Mouse (Mus musculus): ENCODE measurements around the gene Clasrp. TPM values are rescaled to one million over a fixed set of nuclear protein-coding genes. Genes with fewer than 3 reads are reported as not detected.

The Clasrp gene
- polyA plus RNA-seq, 2 experiments, result 7.5 to 21.3 TPM

DNA sequence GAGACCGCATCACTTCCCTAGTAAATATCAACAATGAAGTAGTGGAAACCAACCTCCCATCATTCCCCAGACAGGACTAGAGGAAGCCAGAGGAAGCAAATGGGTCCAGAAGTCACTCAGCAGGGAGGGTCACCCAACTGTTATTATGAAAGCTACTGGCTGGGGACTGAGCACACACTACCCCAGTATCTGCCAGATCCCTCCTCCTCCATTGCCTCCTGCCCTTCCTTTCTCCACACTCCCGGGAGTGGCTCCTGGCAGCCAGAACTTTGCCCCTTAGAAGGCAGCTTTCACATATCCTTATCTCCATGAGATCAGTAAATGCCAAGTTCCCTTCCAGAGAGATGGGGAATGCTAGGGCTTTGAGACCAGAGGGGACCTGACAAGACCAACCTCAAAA, 19.1 kb upstream of the Clasrp start:
- Histone ChIP-seq H3K36me3 (replicated peaks; ENCODE audit: control insufficient read depth, insufficient read depth, low read depth) (no peaks in the 10 kb centered on the region), H3K4me1 (replicated peaks; ENCODE audit: control insufficient read depth in 2 of 2, insufficient read depth in 2 of 2, low read length in 1 of 2) (peaks cover 0 to 6% of the 10 kb centered on the region in 2 experiments; a peak in 3 of 4 replicates), H3K4me3 (ENCODE audit: insufficient read depth in 1 of 2, low read depth in 2 of 2, low read length in 2 of 2) (no peak overlapping the region), H3K9ac (replicated peaks) (no peak overlapping the region), H3K27me3 (ENCODE audit: control insufficient read depth, insufficient read depth, low read length) (no peaks in the 10 kb centered on the region), H3K9me3 (ENCODE audit: control insufficient read depth, low read length) (no peaks in the 10 kb centered on the region), H3K27ac (no peak overlapping the region), H3K4me2 (ENCODE audit: low read depth) (no peak overlapping the region)
- ATAC-seq (ENCODE audit: insufficient read depth), result no peak
- no peak for DNase-seq (ENCODE audit: low read depth in 3 of 3, low spot score in 3 of 3)
- WGBS (ENCODE audit: insufficient replicate concordance), result 50% methylated on average over 2 of the region's 2 CpGs
- TF ChIP-seq CTCF (IDR thresholded peaks at IDR 0.05; ENCODE audit: low read depth) (no peak), EP300 (IDR thresholded peaks at IDR 0.05; ENCODE audit: low read depth) (no peak)

DNA sequence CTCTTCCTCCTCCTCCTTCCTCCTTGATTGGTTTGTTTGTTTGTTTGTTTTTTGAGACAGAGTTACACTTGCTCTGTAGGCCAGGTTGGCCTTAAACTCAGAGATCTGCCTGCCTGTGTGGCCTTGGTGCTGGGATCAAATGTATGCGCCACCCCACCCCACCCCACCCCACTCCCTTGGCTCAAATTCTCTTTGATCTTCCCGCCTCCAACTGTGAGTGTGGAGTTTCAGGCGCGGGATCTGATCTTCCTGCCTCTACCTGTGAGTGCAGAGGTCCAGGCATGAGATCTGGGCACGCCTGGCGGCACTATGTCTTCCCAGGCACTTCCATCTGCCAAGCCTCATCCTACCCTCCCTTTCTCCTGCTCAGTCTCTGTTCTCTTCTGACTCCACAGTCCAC, 18.0 kb upstream of the Clasrp start:
- no peak for ATAC-seq (ENCODE audit: insufficient read depth)
- 43% methylated on average over 6 of the region's 6 CpGs for WGBS (ENCODE audit: insufficient replicate concordance)
- Histone ChIP-seq H3K9ac (replicated peaks) (no peak overlapping the region), H3K9me3 (ENCODE audit: control insufficient read depth, low read length) (no peaks in the 10 kb centered on the region), H3K36me3 (replicated peaks; ENCODE audit: control insufficient read depth, insufficient read depth, low read depth) (no peaks in the 10 kb centered on the region), H3K27me3 (ENCODE audit: control insufficient read depth, insufficient read depth, low read length) (no peaks in the 10 kb centered on the region), H3K4me1 (replicated peaks; ENCODE audit: control insufficient read depth in 2 of 2, insufficient read depth in 2 of 2, low read length in 1 of 2) (no peaks in the 10 kb centered on the region; a peak in 1 of 4 replicates), H3K4me2 (ENCODE audit: low read depth) (no peak overlapping the region), H3K4me3 (ENCODE audit: insufficient read depth in 1 of 2, low read depth in 2 of 2, low read length in 2 of 2) (no peak overlapping the region), H3K27ac (no peak overlapping the region)
- no peak for TF ChIP-seq EP300 (IDR thresholded peaks at IDR 0.05; ENCODE audit: low read depth)
- no peak for TF ChIP-seq CTCF (IDR thresholded peaks at IDR 0.05; ENCODE audit: low read depth)
- no peak for DNase-seq (ENCODE audit: low read depth in 3 of 3, low spot score in 3 of 3)

DNA sequence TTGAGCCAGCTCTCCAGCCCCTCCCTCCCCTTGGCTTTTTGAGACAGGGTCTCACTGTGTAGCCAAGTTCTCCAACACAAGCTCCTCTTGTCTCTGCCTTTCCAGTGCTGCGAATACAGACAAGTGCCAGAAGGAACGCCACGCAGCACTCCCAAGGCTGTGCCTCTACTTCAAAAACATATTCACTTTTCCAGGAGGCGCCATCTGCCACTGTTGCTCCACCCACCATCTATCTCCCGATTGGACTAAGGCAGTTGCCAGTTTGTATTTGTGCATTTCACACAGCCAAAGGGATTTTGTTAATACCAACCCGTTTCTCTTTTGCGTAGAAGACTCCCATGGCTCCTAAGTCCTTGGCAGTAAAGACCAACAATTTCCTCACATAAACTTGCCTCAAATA, 16.5 kb upstream of the Clasrp start:
- H3K4me2 ChIP-seq (ENCODE audit: low read depth), result no peak overlapping the region
- H3K27me3 ChIP-seq (ENCODE audit: control insufficient read depth, insufficient read depth, low read length), result no peaks in the 10 kb centered on the region
- TF ChIP-seq EP300 (IDR thresholded peaks at IDR 0.05; ENCODE audit: low read depth), result no peak
- no peak for TF ChIP-seq CTCF (IDR thresholded peaks at IDR 0.05; ENCODE audit: low read depth)
- H3K4me3 ChIP-seq (ENCODE audit: insufficient read depth in 1 of 2, low read depth in 2 of 2, low read length in 2 of 2), result no peak overlapping the region
- no peaks in the 10 kb centered on the region for H3K9me3 ChIP-seq (ENCODE audit: control insufficient read depth, low read length)
- H3K4me1 ChIP-seq (replicated peaks; ENCODE audit: control insufficient read depth in 2 of 2, insufficient read depth in 2 of 2, low read length in 1 of 2), result no peaks in the 10 kb centered on the region; a peak in 1 of 4 replicates
- no peaks in the 10 kb centered on the region for H3K36me3 ChIP-seq (replicated peaks; ENCODE audit: control insufficient read depth, insufficient read depth, low read depth)
- ATAC-seq (ENCODE audit: insufficient read depth) (no peak), DNase-seq (ENCODE audit: low read depth in 3 of 3, low spot score in 3 of 3) (no peak)
- no peak overlapping the region for H3K9ac ChIP-seq (replicated peaks)
- H3K27ac ChIP-seq, result no peak overlapping the region
- WGBS (ENCODE audit: insufficient replicate concordance), result 75% methylated on average over 7 of the region's 7 CpGs

DNA sequence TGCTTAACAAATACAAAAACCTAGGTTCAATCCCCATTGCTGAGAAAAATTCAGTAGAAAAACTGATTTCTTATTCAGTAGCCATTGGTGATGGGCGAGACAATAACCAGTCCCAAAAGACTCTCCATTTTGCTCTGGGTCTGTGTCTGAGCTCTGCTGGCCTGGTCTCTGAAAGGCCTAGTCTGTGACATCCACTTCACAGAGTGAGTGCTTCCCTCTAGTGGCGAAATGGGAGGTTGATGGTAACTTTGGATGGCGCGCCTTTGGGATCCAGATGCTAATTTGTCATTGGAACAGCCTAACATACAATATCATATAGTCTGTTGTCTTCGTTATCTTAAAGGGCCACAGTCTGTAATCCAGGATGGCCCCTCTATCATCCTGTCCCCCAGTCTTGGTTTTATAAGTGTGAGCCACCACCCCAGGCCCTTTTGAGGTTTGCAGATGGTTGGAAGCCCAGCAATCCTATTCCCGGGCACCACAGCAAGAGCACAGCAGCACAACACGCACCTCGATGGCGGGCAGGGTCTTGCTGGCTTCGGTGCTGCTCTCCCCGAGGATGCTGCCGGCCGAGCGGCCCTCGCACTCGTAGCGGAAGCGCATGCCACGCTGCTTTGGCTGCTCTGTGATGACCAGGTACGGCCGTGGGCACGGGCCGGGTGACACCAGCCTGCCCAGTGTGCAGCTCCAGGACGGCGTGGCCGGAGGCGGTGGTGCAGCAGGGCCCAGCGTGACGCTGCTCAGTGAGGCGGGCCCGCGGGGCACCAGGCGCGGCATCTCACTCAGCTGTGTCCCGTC, 14.9 kb upstream of the Clasrp start:
- Histone ChIP-seq H3K9me3 (ENCODE audit: control insufficient read depth, low read length) (no peaks in the 10 kb centered on the region), H3K4me2 (ENCODE audit: low read depth) (peak overlapping the region; percentile 50), H3K36me3 (replicated peaks; ENCODE audit: control insufficient read depth, insufficient read depth, low read depth) (no peaks in the 10 kb centered on the region), H3K9ac (replicated peaks) (no peak overlapping the region), H3K27me3 (ENCODE audit: control insufficient read depth, insufficient read depth, low read length) (no peaks in the 10 kb centered on the region), H3K4me1 (replicated peaks; ENCODE audit: control insufficient read depth in 2 of 2, insufficient read depth in 2 of 2, low read length in 1 of 2) (no peaks in the 10 kb centered on the region; a peak in 1 of 4 replicates), H3K4me3 (ENCODE audit: insufficient read depth in 1 of 2, low read depth in 2 of 2, low read length in 2 of 2) (peak overlapping the region in 1 of 2 experiments; percentile 9; a peak in 2 of 4 replicates), H3K27ac (no peak overlapping the region)
- no peak for TF ChIP-seq EP300 (IDR thresholded peaks at IDR 0.05; ENCODE audit: low read depth)
- peak; percentile 93 for TF ChIP-seq CTCF (IDR thresholded peaks at IDR 0.05; ENCODE audit: low read depth)
- DNase-seq (ENCODE audit: low read depth in 3 of 3, low spot score in 3 of 3), result peak; percentile 52 to 70 (median 58)
- ATAC-seq (ENCODE audit: insufficient read depth), result peak; percentile 70
- WGBS (ENCODE audit: insufficient replicate concordance), result 12% methylated on average over 35 of the region's 35 CpGs

DNA sequence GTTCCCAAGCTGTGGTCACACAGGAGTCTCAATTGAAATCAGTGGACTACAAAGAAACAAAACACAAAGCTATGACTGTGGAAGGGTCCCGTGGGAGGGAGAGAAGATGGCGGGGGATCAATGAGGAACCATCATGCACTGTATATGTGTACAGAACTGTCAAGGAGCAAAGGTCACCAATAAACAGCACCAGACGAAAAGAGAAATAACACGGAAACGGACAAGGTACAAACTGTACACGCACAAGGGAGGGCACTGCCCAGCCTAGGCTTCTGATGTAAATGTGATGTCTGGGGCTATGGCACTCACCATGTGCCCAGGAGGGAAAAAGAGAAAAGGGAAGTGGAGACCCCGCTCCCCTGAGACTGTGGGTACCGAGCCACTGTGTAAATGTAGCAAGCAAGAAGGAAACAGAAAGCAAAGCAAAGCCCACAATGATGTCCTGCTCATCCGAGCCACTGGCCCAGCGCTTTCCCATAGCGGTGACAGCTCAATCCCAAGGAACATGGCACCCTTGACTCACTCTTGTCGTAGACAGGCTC, 10.8 kb upstream of the Clasrp start:
- no peaks in the 10 kb centered on the region for H3K27me3 ChIP-seq (ENCODE audit: control insufficient read depth, insufficient read depth, low read length)
- no peak overlapping the region for H3K27ac ChIP-seq
- TF ChIP-seq CTCF (IDR thresholded peaks at IDR 0.05; ENCODE audit: low read depth) (no peak), EP300 (IDR thresholded peaks at IDR 0.05; ENCODE audit: low read depth) (no peak)
- no peak for DNase-seq (ENCODE audit: low read depth in 3 of 3, low spot score in 3 of 3)
- no peak overlapping the region for H3K9ac ChIP-seq (replicated peaks)
- no peaks in the 10 kb centered on the region; a peak in 1 of 4 replicates for H3K4me1 ChIP-seq (replicated peaks; ENCODE audit: control insufficient read depth in 2 of 2, insufficient read depth in 2 of 2, low read length in 1 of 2)
- no peak overlapping the region for H3K4me3 ChIP-seq (ENCODE audit: insufficient read depth in 1 of 2, low read depth in 2 of 2, low read length in 2 of 2)
- H3K36me3 ChIP-seq (replicated peaks; ENCODE audit: control insufficient read depth, insufficient read depth, low read depth), result no peaks in the 10 kb centered on the region
- no peak overlapping the region for H3K4me2 ChIP-seq (ENCODE audit: low read depth)
- 59% methylated on average over 12 of the region's 12 CpGs for WGBS (ENCODE audit: insufficient replicate concordance)
- H3K9me3 ChIP-seq (ENCODE audit: control insufficient read depth, low read length), result no peaks in the 10 kb centered on the region; the same call in 1 of the 2 replicates
- ATAC-seq (ENCODE audit: insufficient read depth), result no peak
